Mouse (Mus musculus) liver, embryonic 14.5 days (tissue): ENCODE results near the gene Foxa1.

Experiments
- CTCF ChIP-seq: IDR thresholded peaks from 2 replicates; pipeline ENCODE4 v1.5.1; 2016; ENCODE audit warnings: antibody characterized with exemption, low read depth, control low read depth
- EP300 ChIP-seq: IDR thresholded peaks from 2 replicates; pipeline ENCODE4 v1.6.1; 2016; ENCODE audit warnings: antibody characterized with exemption, low read depth

DNA sequence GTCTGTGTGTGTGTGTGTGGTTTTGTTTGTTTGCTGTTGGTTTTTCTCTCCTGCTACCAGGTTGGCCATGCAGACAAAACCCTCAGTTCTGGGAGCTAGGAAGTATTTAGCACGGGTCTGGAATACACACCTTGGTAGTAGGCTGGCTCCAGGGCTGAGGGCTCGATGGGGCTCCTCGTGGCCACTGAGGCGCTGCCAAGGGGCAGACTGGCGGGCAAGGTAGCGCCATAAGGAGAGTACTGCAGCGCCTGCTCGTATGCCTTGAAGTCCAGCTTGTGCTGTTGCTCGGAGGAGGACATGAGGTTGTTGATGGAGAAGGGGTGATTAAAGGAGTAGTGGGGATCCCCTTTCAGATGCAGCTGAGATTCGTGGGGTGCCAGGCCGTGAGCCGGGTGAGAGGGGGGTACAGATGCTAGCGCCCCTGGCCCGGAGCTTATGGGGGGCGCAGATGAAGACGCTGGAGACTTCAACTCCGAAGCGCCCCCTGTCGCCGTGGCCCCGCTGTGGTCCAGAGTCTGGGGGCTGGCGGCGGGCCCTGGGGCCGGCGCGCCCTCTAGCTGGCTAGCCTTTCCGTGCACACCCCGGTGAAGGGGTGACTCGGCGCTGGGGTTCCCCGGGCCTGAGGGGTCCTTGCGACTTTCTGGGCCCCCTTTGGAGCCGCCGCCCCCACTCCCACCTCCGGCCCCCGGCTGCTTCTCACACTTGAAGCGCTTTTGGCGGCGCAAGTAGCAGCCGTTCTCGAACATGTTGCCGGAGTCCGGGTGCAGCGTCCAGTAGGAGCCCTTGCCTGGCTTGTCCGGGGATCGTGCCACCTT lies 4.6 kb downstream of the Foxa1 start:
- TF ChIP-seq CTCF (no peak), EP300 (no peak)
